Mouse (Mus musculus) liver (tissue): Measurements from ENCODE around the gene Cast.

Experiments
- DNase-seq: peaks from one replicate; pipeline ENCODE4 v3.0.0-alpha.2; 2020; ENCODE audit warnings: mixed read lengths

Cast gene

DNA sequence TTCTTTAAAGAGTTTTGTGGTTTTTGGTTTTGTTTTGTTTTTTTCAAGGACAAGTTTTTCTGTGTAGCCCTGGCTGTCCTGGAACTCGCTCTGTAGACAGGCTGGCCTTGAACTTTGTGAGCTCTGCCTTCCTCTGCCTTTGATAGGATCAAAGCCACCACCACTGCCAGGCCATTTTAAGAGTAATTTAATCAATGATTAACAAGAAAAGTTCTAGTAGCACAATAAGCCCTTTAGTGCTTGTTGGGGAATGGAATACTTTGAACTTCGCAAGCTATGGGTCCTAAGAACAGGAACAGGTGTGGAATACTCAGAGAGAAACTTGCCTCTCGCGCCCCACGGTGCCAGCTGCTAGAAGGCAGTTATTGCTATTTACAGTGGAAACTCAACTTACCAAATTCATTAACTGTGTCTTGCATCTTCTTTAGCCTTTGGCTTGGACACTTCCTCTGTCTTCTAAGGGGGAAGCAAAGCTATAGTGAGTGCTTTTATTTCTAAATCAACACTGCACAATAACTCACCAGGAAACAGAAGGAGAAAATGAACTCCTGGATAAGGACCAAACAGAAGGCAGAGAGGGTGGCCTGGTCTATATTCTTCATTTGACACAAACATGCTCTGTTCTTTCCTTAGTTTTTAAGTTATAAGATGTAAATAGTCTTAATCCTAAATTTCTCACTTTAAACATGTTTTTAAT is 113.0 kb downstream of the Cast start:
- no peak for DNase-seq
